Mouse (Mus musculus) liver, postnatal 0 days (tissue): ENCODE results near the gene Aldh3b2.

ENCODE experiments used
- CTCF ChIP-seq: sonication (generic); IDR thresholded peaks from 2 replicates; pipeline ENCODE4 v1.5.1; 2016; ENCODE audit warnings: antibody characterized with exemption, low read depth
- EP300 ChIP-seq: IDR thresholded peaks from 2 replicates; pipeline ENCODE4 v1.6.1; 2016; ENCODE audit warnings: antibody characterized with exemption, low read depth, mild to moderate bottlenecking

DNA sequence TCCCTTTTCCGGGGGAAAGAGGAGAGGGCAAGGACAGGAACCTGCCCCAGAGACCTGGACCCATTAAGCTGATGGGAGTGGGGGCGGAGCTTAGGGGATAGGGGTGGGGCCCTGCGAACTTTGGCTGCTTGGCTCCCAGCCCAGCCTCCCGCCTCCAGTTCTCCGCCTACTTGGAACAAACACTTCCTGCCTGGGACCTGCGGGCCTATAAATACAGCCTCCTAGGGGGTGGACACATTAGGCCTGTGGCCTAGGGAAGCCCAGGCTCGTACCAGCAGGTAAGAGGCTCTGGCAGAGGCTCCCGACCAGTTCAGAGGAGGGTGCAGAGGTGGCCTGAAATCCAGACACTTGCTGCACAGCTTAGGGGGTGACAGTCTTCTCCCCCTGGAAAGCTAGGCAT lies 14.2 kb downstream of the Aldh3b2 start, which contains the start of gene Acy3:
- TF ChIP-seq CTCF = no peak
- TF ChIP-seq EP300 = peak; percentile 60; the same call in 1 of the 2 replicates
